Mouse (Mus musculus): ENCODE measurements around the gene Galt. TPM values are rescaled to one million over a fixed set of nuclear protein-coding genes. Genes with fewer than 3 reads are reported as not detected.
"Not testable (repeated sequence)": the region's sequence is repeated elsewhere in the genome, so short reads cannot be mapped to it uniquely, and the experiment has no call there.

Galt gene
- polyA plus RNA-seq, 1 experiment from 2014 or later = 45.5 TPM

GRCm38 (mm10) chr4:41760911-41761310, 5.9 kb downstream of the Galt start:
- Histone ChIP-seq H3K36me3 (peaks cover 13% of the 10 kb centered on the region; the same call in 1 of the 2 replicates), H3K9me3 (replicated peaks) (no peaks in the 10 kb centered on the region), H3K27ac (replicated peaks) (peak overlapping the region; percentile 95), H3K4me2 (replicated peaks) (peak overlapping the region; percentile 66), H3K4me3 (replicated peaks) (peak overlapping the region; percentile 59), H3K9ac (peak overlapping the region; percentile 50), H3K4me1 (peaks cover 46% of the 10 kb centered on the region), H3K27me3 (no peaks in the 10 kb centered on the region)
- ATAC-seq (ENCODE audit: insufficient number of reproducible peaks, low FRiP score, low TSS enrichment, low read depth) = no peak
- 30% methylated on average over 4 of the region's 4 CpGs for WGBS

DNA sequence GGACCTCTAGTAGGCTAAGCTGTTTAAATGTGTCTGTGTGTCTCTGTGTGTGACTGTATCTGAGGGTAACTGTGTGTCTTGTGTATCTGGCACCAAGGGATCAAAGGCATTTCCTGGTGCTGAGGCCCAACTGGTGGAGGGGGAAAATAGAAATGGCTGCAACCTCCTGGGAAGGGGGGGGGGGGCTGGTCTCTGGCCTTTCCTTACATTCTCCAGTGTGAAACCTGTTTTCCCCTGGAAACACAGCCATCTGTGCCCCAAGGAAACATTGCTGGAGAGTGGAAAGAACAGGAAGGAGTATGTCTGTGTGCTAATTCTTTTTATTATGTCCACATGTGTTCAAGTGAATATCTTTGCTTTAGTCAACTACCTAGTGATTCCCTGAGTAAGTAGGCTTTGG, 6.7 kb downstream of the Galt start:
- Histone ChIP-seq H3K27ac (replicated peaks) (peak overlapping the region; percentile 95), H3K4me3 (replicated peaks) (peak overlapping the region; percentile 59), H3K9me3 (replicated peaks) (no peaks in the 10 kb centered on the region), H3K4me1 (peaks cover 40% of the 10 kb centered on the region), H3K27me3 (no peaks in the 10 kb centered on the region), H3K36me3 (peaks cover 15% of the 10 kb centered on the region; the same call in 1 of the 2 replicates), H3K4me2 (replicated peaks) (peak overlapping the region; percentile 66), H3K9ac (0 out of 2 replicates have a peak overlapping the region, but pooled peaks have one; percentile 50)
- ATAC-seq (ENCODE audit: insufficient number of reproducible peaks, low FRiP score, low TSS enrichment, low read depth) = no peak

GRCm38 (mm10) chr4:41762099-41762687, 7.2 kb downstream of the Galt start:
- H3K36me3 ChIP-seq = peaks cover 15% of the 10 kb centered on the region; the same call in 1 of the 2 replicates
- peak; percentile 81 for ATAC-seq (ENCODE audit: insufficient number of reproducible peaks, low FRiP score, low TSS enrichment, low read depth)
- H3K9me3 ChIP-seq (replicated peaks) = no peaks in the 10 kb centered on the region
- H3K4me1 ChIP-seq = peaks cover 38% of the 10 kb centered on the region
- H3K27me3 ChIP-seq = no peaks in the 10 kb centered on the region
- 35% methylated on average over 8 of the region's 8 CpGs for WGBS
- peak overlapping the region; percentile 95 for H3K27ac ChIP-seq (replicated peaks)
- H3K4me3 ChIP-seq (replicated peaks) = peak overlapping the region; percentile 59
- peak overlapping the region; percentile 66 for H3K4me2 ChIP-seq (replicated peaks)
- peak overlapping the region; percentile 18; the same call in 1 of the 2 replicates for H3K9ac ChIP-seq

- Histone ChIP-seq H3K36me3 (peaks cover 13% of the 10 kb centered on the region; the same call in 1 of the 2 replicates), H3K4me3 (replicated peaks) (peak overlapping the region; percentile 59), H3K4me2 (replicated peaks) (peak overlapping the region; percentile 66), H3K9ac (peak overlapping the region; percentile 18; the same call in 1 of the 2 replicates), H3K27ac (replicated peaks) (peak overlapping the region; percentile 95), H3K4me1 (peaks cover 38% of the 10 kb centered on the region)
- WGBS = 33% methylated on average over 8 of the region's 8 CpGs
- peak; percentile 81 for ATAC-seq (ENCODE audit: insufficient number of reproducible peaks, low FRiP score, low TSS enrichment, low read depth)
- H3K9me3 ChIP-seq (replicated peaks); H3K27me3 ChIP-seq: not testable (repeated sequence)
Measured at GRCm38 (mm10) chr4:41762688-41763114, 7.7 kb downstream of the Galt start.

DNA sequence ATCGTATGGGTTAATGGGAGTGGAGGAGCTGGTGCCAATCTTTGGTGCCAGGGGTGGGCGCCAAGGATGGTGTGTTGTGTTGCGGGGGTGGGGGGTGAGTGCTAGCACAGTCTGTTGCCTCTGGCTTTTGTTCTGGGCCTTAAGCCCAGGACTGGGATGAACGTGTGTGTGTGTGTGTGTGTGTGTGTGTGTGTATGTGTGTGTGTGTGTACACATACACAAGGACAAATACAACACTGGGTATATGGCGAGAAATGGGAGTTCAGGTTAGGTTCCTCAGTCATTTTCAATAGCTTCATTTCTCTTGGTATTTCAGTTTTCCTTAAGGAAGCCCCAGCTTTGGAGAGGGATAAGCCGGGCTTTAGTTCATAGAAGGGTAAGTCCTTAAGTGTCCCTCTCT, 8.1 kb downstream of the Galt start:
- H3K27ac ChIP-seq (replicated peaks) = peak overlapping the region; percentile 95
- H3K4me3 ChIP-seq (replicated peaks) = peak overlapping the region; percentile 59
- peak overlapping the region; percentile 66 for H3K4me2 ChIP-seq (replicated peaks)
- H3K27me3 ChIP-seq; ATAC-seq (ENCODE audit: insufficient number of reproducible peaks, low FRiP score, low TSS enrichment, low read depth); H3K9me3 ChIP-seq (replicated peaks); H3K9ac ChIP-seq: not testable (repeated sequence)
- 37% methylated on average over 5 of the region's 6 CpGs for WGBS
- H3K4me1 ChIP-seq = peaks cover 38% of the 10 kb centered on the region
- peaks cover 16% of the 10 kb centered on the region for H3K36me3 ChIP-seq

GRCm38 (mm10) chr4:41767301-41767700, 12.3 kb downstream of the Galt start:
- not testable (repeated sequence) for H3K9ac ChIP-seq; H3K27ac ChIP-seq (replicated peaks); H3K4me3 ChIP-seq (replicated peaks); H3K9me3 ChIP-seq (replicated peaks); H3K4me2 ChIP-seq (replicated peaks); ATAC-seq (ENCODE audit: insufficient number of reproducible peaks, low FRiP score, low TSS enrichment, low read depth); H3K27me3 ChIP-seq
- Histone ChIP-seq H3K36me3 (peaks cover 12% of the 10 kb centered on the region), H3K4me1 (peaks cover 11% of the 10 kb centered on the region)
- WGBS = 72% methylated on average over 10 of the region's 10 CpGs

- H3K27me3 ChIP-seq; H3K4me1 ChIP-seq; H3K9ac ChIP-seq; H3K36me3 ChIP-seq; ATAC-seq (ENCODE audit: insufficient number of reproducible peaks, low FRiP score, low TSS enrichment, low read depth); H3K9me3 ChIP-seq (replicated peaks); H3K27ac ChIP-seq (replicated peaks): not testable (repeated sequence)
- 3% methylated on average over 7 of the region's 16 CpGs for WGBS
- H3K4me2 ChIP-seq (replicated peaks) = peak overlapping the region; percentile 38; the same call in 1 of the 2 replicates
- H3K4me3 ChIP-seq (replicated peaks) = peak overlapping the region; percentile 22; the same call in 1 of the 2 replicates
Measured at GRCm38 (mm10) chr4:41772946-41773345, 17.9 kb downstream of the Galt start.

DNA sequence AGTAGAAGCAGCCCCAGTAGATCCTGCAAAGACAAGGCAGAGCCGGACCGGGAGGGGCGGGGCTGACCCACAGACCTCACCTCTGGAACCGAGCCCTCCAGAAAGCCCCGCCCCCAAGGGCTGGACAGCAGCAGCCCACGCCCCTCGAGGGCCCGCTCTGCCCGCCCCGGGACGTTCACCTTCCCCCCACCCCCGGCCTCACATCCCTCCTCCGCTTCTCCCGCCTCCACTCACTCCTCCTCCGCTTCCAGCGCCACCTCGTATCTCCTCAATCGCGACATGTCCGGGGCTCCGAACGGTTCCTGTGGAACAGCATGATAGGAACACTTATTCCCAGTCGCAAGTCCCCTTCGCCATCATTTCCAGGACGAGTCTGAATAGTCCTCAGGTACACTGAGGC, 18.5 kb downstream of the Galt start:
- H3K4me2 ChIP-seq (replicated peaks) = peak overlapping the region; percentile 52
- not testable (repeated sequence) for H3K36me3 ChIP-seq; H3K9ac ChIP-seq; H3K27me3 ChIP-seq; H3K4me1 ChIP-seq; H3K9me3 ChIP-seq (replicated peaks); ATAC-seq (ENCODE audit: insufficient number of reproducible peaks, low FRiP score, low TSS enrichment, low read depth)
- 2% methylated on average over 15 of the region's 25 CpGs for WGBS
- peak overlapping the region; percentile 63; the same call in 1 of the 2 replicates for H3K27ac ChIP-seq (replicated peaks)
- peak overlapping the region; percentile 45 for H3K4me3 ChIP-seq (replicated peaks)

- H3K9ac ChIP-seq; H3K9me3 ChIP-seq (replicated peaks); H3K36me3 ChIP-seq; H3K4me1 ChIP-seq; ATAC-seq (ENCODE audit: insufficient number of reproducible peaks, low FRiP score, low TSS enrichment, low read depth); H3K27me3 ChIP-seq: not testable (repeated sequence)
- peak within 1 kb of the TSS; percentile 63; the same call in 1 of the 2 replicates for H3K27ac ChIP-seq (replicated peaks)
- H3K4me3 ChIP-seq (replicated peaks) = peak within 1 kb of the TSS; percentile 45
- under 1% methylated on average over 12 of the region's 14 CpGs for WGBS
- peak within 1 kb of the TSS; percentile 52 for H3K4me2 ChIP-seq (replicated peaks)
Measured at GRCm38 (mm10) chr4:41774002-41774401, 19.0 kb downstream of the Galt start, which contains the start of gene Ccl27a. Ccl27a (minus strand) TSS chr4:41774247.

- not testable (repeated sequence) for ATAC-seq (ENCODE audit: insufficient number of reproducible peaks, low FRiP score, low TSS enrichment, low read depth); H3K9me3 ChIP-seq (replicated peaks); H3K36me3 ChIP-seq; H3K27me3 ChIP-seq; H3K4me1 ChIP-seq; H3K9ac ChIP-seq
- WGBS = 56% methylated on average over 3 of the region's 3 CpGs
- peak overlapping the region; percentile 45 for H3K4me3 ChIP-seq (replicated peaks)
- peak overlapping the region; percentile 58; the same call in 1 of the 2 replicates for H3K27ac ChIP-seq (replicated peaks)
- H3K4me2 ChIP-seq (replicated peaks) = peak overlapping the region; percentile 52
Measured at GRCm38 (mm10) chr4:41774506-41774905, 19.5 kb downstream of the Galt start.

- WGBS = 82% methylated on average over 1 of the region's 1 CpGs
- not testable (repeated sequence) for H3K4me3 ChIP-seq (replicated peaks); H3K4me2 ChIP-seq (replicated peaks); H3K36me3 ChIP-seq; H3K9me3 ChIP-seq (replicated peaks); H3K27ac ChIP-seq (replicated peaks); ATAC-seq (ENCODE audit: insufficient number of reproducible peaks, low FRiP score, low TSS enrichment, low read depth); H3K27me3 ChIP-seq; H3K4me1 ChIP-seq; H3K9ac ChIP-seq
Measured at GRCm38 (mm10) chr4:41775840-41776239, 20.8 kb downstream of the Galt start.

- H3K4me1 ChIP-seq; H3K36me3 ChIP-seq; H3K9ac ChIP-seq; H3K4me2 ChIP-seq (replicated peaks); H3K27ac ChIP-seq (replicated peaks); H3K27me3 ChIP-seq; H3K9me3 ChIP-seq (replicated peaks); H3K4me3 ChIP-seq (replicated peaks); ATAC-seq (ENCODE audit: insufficient number of reproducible peaks, low FRiP score, low TSS enrichment, low read depth): not testable (repeated sequence)
- WGBS = 15% methylated on average over 8 of the region's 9 CpGs
Measured at GRCm38 (mm10) chr4:41781271-41781670, 26.2 kb downstream of the Galt start.

Measured in embryonic facial prominence, embryonic 15.5 days (tissue).